Mouse (Mus musculus): Measurements from ENCODE around the gene Rab39. TPM values are rescaled to one million over a fixed set of nuclear protein-coding genes. Genes with fewer than 3 reads are reported as not detected.

Rab39 gene
- polyA plus RNA-seq, 1 experiment from 2014 or later: 4.8 TPM

GRCm38 (mm10) chr9:53666665-53667019 is 39.4 kb downstream of the Rab39 start:
- Histone ChIP-seq H3K4me3 (ENCODE audit: low read depth, low read length) (peak overlapping the region; percentile 91), H3K36me3 (ENCODE audit: control insufficient read depth, insufficient read depth, low read length) (no peaks in the 10 kb centered on the region), H3K9ac (ENCODE audit: low read length) (peak overlapping the region; percentile 98), H3K27me3 (ENCODE audit: control insufficient read depth, insufficient read depth, low read length) (no peaks in the 10 kb centered on the region), H3K9me3 (ENCODE audit: control insufficient read depth, low read length) (no peaks in the 10 kb centered on the region), H3K4me1 (replicated peaks; ENCODE audit: control insufficient read depth, insufficient read depth, low read length) (peaks cover 3% of the 10 kb centered on the region; the same call in 1 of the 2 replicates), H3K4me2 (ENCODE audit: low read depth, low read length, severe bottlenecking) (peak overlapping the region; percentile 77), H3K27ac (ENCODE audit: low read depth, low read length) (peak overlapping the region; percentile 91)
- DNase-seq (ENCODE audit: low spot score) (no peak), ATAC-seq (replicated peaks; ENCODE audit: low FRiP score) (no peak; the same call in 1 of the 2 replicates)
- 0% methylated on average over 28 of the region's 28 CpGs for WGBS

GRCm38 (mm10) chr9:53665428-53665827 is 40.6 kb downstream of the Rab39 start:
- Histone ChIP-seq H3K27ac (ENCODE audit: low read depth, low read length) (no peak overlapping the region), H3K4me2 (ENCODE audit: low read depth, low read length, severe bottlenecking) (no peak overlapping the region), H3K4me1 (replicated peaks; ENCODE audit: control insufficient read depth, insufficient read depth, low read length) (peaks cover 3% of the 10 kb centered on the region; the same call in 1 of the 2 replicates), H3K9me3 (ENCODE audit: control insufficient read depth, low read length) (no peaks in the 10 kb centered on the region), H3K36me3 (ENCODE audit: control insufficient read depth, insufficient read depth, low read length) (no peaks in the 10 kb centered on the region), H3K9ac (ENCODE audit: low read length) (no peak overlapping the region), H3K27me3 (ENCODE audit: control insufficient read depth, insufficient read depth, low read length) (no peaks in the 10 kb centered on the region), H3K4me3 (ENCODE audit: low read depth, low read length) (no peak overlapping the region)
- DNase-seq (ENCODE audit: low spot score) (no peak), ATAC-seq (replicated peaks; ENCODE audit: low FRiP score) (no peak)

GRCm38 (mm10) chr9:53664819-53665218 is 41.2 kb downstream of the Rab39 start:
- H3K4me2 ChIP-seq (ENCODE audit: low read depth, low read length, severe bottlenecking): no peak overlapping the region
- H3K9ac ChIP-seq (ENCODE audit: low read length): no peak overlapping the region
- H3K4me1 ChIP-seq (replicated peaks; ENCODE audit: control insufficient read depth, insufficient read depth, low read length): peaks cover 3% of the 10 kb centered on the region; the same call in 1 of the 2 replicates
- H3K9me3 ChIP-seq (ENCODE audit: control insufficient read depth, low read length): no peaks in the 10 kb centered on the region
- H3K27me3 ChIP-seq (ENCODE audit: control insufficient read depth, insufficient read depth, low read length): no peaks in the 10 kb centered on the region
- 74% methylated on average over 2 of the region's 2 CpGs for WGBS
- no peaks in the 10 kb centered on the region for H3K36me3 ChIP-seq (ENCODE audit: control insufficient read depth, insufficient read depth, low read length)
- no peak overlapping the region for H3K4me3 ChIP-seq (ENCODE audit: low read depth, low read length)
- no peak overlapping the region for H3K27ac ChIP-seq (ENCODE audit: low read depth, low read length)
- DNase-seq (ENCODE audit: low spot score): no peak
- ATAC-seq (replicated peaks; ENCODE audit: low FRiP score): no peak

GRCm38 (mm10) chr9:53634796-53635195 is 71.2 kb downstream of the Rab39 start:
- H3K27me3 ChIP-seq (ENCODE audit: control insufficient read depth, insufficient read depth, low read length): no peaks in the 10 kb centered on the region
- H3K4me1 ChIP-seq (replicated peaks; ENCODE audit: control insufficient read depth, insufficient read depth, low read length): no peaks in the 10 kb centered on the region
- DNase-seq (ENCODE audit: low spot score) (no peak), ATAC-seq (replicated peaks; ENCODE audit: low FRiP score) (no peak)
- no peak overlapping the region for H3K4me2 ChIP-seq (ENCODE audit: low read depth, low read length, severe bottlenecking)
- no peak overlapping the region for H3K4me3 ChIP-seq (ENCODE audit: low read depth, low read length)
- no peak overlapping the region for H3K27ac ChIP-seq (ENCODE audit: low read depth, low read length)
- H3K9me3 ChIP-seq (ENCODE audit: control insufficient read depth, low read length): no peaks in the 10 kb centered on the region
- WGBS: 94% methylated on average over 6 of the region's 6 CpGs
- no peaks in the 10 kb centered on the region; the same call in 1 of the 2 replicates for H3K36me3 ChIP-seq (ENCODE audit: control insufficient read depth, insufficient read depth, low read length)
- no peak overlapping the region for H3K9ac ChIP-seq (ENCODE audit: low read length)

Other genes with a start within 250 kb of the Rab39 start
- 21.5 and 27.2 TPM in 2 replicates for gene Atm, start 169.5 kb downstream of the Rab39 start, polyA plus RNA-seq (2014; fragmentation: Nextera tagmentation; extraction: Ambion mirVana)
- gene Npat, start 169.2 kb downstream of the Rab39 start, polyA plus RNA-seq (2014; fragmentation: Nextera tagmentation; extraction: Ambion mirVana): 24.3 and 27.3 TPM in 2 replicates
- 44.6 and 48.8 TPM in 2 replicates for gene Acat1, start 95.8 kb downstream of the Rab39 start, polyA plus RNA-seq (2014; fragmentation: Nextera tagmentation; extraction: Ambion mirVana)
- 46.9 and 47.8 TPM in 2 replicates for gene Cul5, start 36.2 kb downstream of the Rab39 start, polyA plus RNA-seq (2014; fragmentation: Nextera tagmentation; extraction: Ambion mirVana)
- 4.6 TPM in 2 replicates for gene Slc35f2, start 65.3 kb upstream of the Rab39 start, polyA plus RNA-seq (2014; fragmentation: Nextera tagmentation; extraction: Ambion mirVana)
- gene Sln, start 143.9 kb upstream of the Rab39 start, polyA plus RNA-seq (2014; fragmentation: Nextera tagmentation; extraction: Ambion mirVana): not detected in 2 replicates

Measured in forebrain, embryonic 11.5 days (tissue).